Mouse (Mus musculus): ENCODE data around the gene Xkr8. TPM values are rescaled to one million over a fixed set of nuclear protein-coding genes. Genes with fewer than 3 reads are reported as not detected.

Gene Xkr8
- polyA plus RNA-seq (2012; rRNA removed; ENCODE audit: low replicate concordance) = 8.1 and 8.8 TPM in 2 replicates

DNA sequence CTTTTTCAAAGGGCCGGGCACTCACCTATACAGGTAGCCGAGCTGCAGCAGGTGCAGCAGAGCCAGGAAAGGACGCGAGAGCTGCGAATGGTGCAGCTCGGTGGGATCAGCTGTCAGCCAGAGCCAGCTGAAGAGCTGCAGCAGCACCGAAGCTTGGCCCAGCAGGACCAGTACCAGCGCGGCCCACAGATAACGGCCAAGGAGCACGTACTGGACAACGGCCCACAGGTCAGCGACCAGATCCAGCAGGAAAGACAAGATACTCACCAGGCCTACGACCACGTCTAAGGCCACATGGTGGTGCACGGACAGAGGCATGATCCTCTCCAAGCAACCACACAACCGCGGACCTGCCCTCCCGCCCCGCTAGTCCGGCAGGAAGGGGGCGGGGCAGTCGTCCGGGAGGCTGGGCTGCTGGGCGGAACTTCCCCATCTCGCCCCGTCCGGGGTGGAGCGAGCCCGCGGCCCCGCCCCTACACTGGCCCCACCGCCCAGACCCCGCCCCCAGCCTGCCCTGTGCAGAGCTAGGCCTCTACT is at the start of gene Xkr8:
Gene Xkr8 (minus strand): TSS at position 399 of the 537 bp plus-strand sequence.

GRCm38 (mm10) chr4:132767914-132768876 is 35.8 kb upstream of the Xkr8 start, which contains the start of gene Rpa2:
Gene Rpa2 (plus strand): TSS chr4:132768332.

GRCm38 (mm10) chr4:132756974-132757373 is 24.6 kb upstream of the Xkr8 start, which contains the start of gene Smpdl3b:
Gene Smpdl3b (minus strand): TSS chr4:132757252.

Other genes with a start within 250 kb of the Xkr8 start
- gene Sesn2, start 222.0 kb downstream of the Xkr8 start, polyA plus RNA-seq (2012; rRNA removed; ENCODE audit: low replicate concordance) = 10.1 and 11.3 TPM in 2 replicates
- 45.7 and 46.9 TPM in 2 replicates for gene Atpif1, start 198.9 kb downstream of the Xkr8 start, polyA plus RNA-seq (2012; rRNA removed; ENCODE audit: low replicate concordance)
- 15.3 and 29.4 TPM in 2 replicates for gene Dnajc8, start 197.0 kb downstream of the Xkr8 start, polyA plus RNA-seq (2012; rRNA removed; ENCODE audit: low replicate concordance)
- gene Ptafr, start 168.5 kb downstream of the Xkr8 start, polyA plus RNA-seq (2012; rRNA removed; ENCODE audit: low replicate concordance) = 23.8 and 35.8 TPM in 2 replicates
- gene Eya3, start 93.6 kb downstream of the Xkr8 start, polyA plus RNA-seq (2012; rRNA removed; ENCODE audit: low replicate concordance) = 19.6 and 44.2 TPM in 2 replicates
- gene Smpdl3b, start 24.7 kb upstream of the Xkr8 start, polyA plus RNA-seq (2012; rRNA removed; ENCODE audit: low replicate concordance) = 4.0 and 5.0 TPM in 2 replicates
- 11.9 and 12.8 TPM in 2 replicates for gene Rpa2, start 35.8 kb upstream of the Xkr8 start, polyA plus RNA-seq (2012; rRNA removed; ENCODE audit: low replicate concordance)
- gene Themis2, start 63.8 kb upstream of the Xkr8 start, polyA plus RNA-seq (2012; rRNA removed; ENCODE audit: low replicate concordance) = 25.2 and 27.1 TPM in 2 replicates
- gene Ppp1r8, start 110.6 kb upstream of the Xkr8 start, polyA plus RNA-seq (2012; rRNA removed; ENCODE audit: low replicate concordance) = 22.5 and 31.9 TPM in 2 replicates
- 13.1 and 22.5 TPM in 2 replicates for gene Stx12, start 152.0 kb upstream of the Xkr8 start, polyA plus RNA-seq (2012; rRNA removed; ENCODE audit: low replicate concordance)
- gene Fam76a, start 190.0 kb upstream of the Xkr8 start, polyA plus RNA-seq (2012; rRNA removed; ENCODE audit: low replicate concordance) = 12.4 and 12.9 TPM in 2 replicates
- gene Fgr, start 241.5 kb upstream of the Xkr8 start, polyA plus RNA-seq (2012; rRNA removed; ENCODE audit: low replicate concordance) = 8.5 and 9.4 TPM in 2 replicates